Mouse (Mus musculus) gastrocnemius, postnatal 10 days (tissue): ENCODE measurements around the gene Vmn1r114. TPM values are rescaled to one million over a fixed set of nuclear protein-coding genes. Genes with fewer than 3 reads are reported as not detected.
"Not testable (repeated sequence)": the region's sequence is repeated elsewhere in the genome, so short reads cannot be mapped to it uniquely, and the experiment has no call there.

Experiments
- DNase-seq: peaks from one replicate; pipeline ENCODE4 v3.0.0; 2021; ENCODE audit warnings: mixed read lengths
- long read RNA-seq, 2 experiments: library from polyadenylated mRNA; stranded (forward); transcript quantifications; one replicate each; pipeline ENCODE4 v2.0.0; 2021
- total RNA-seq, 2 experiments: library from RNA; stranded (reverse); gene quantifications; 2 replicates each; pipeline ENCODE4 v1.2.3; 2021

The Vmn1r114 gene
- total RNA-seq = not detected
- long read RNA-seq, experiment 1 = 0 reads
- long read RNA-seq, experiment 2 = 0 reads

DNA sequence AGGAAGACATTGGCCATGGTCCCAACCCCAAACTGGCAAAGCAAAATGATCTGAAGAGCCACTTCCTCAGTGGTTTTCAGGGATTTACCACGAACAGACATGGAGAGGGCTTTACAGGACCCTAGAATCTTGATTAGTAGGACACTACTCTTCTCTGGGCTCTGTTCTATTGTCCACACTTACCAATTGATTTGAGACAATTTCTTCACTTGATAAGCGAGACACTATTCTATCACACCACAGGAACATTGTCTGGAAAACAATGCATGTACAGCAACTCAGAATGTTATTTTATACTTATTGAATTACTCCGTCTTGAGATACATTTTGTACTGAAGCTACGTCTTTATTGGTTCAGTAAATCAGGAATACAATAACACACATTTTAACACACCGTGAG is at the start of gene Vmn1r114:
TSS of gene Vmn1r114 (minus strand) at position 101 of the 400 bp plus-strand sequence.
- DNase-seq = not testable (repeated sequence)

- not testable (repeated sequence) for DNase-seq
These were observed 32.9 kb upstream of the Vmn1r114 start, which contains the start of gene Vmn1r115 for GRCm38 (mm10) chr7:20844885-20845284. Gene Vmn1r115, minus strand, starts transcription at chr7:20844985.

GRCm38 (mm10) chr7:20786985-20787384 is 25.0 kb downstream of the Vmn1r114 start, which contains the start of gene Vmn1r113:
Gene Vmn1r113, plus strand, starts transcription at chr7:20787285.
- DNase-seq = not testable (repeated sequence)

DNA sequence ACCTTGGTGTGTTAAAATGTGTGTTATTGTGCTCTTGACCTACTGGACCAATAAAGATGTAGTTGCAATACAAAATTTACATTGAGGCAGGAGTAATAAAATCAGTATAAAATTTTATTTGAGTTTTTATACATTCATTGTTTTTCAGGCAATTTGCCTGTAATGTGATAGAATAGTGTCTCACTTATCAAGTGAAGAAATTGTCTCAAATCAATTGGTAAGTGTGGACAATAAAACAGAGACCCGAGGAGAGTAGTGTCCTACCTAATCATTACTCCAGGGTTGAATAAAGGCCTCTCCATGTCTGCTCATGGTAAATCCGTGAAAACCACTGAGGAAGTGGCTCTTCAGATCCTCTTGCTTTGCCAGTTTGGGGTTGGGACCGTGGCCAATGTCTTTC is 41.1 kb downstream of the Vmn1r114 start, which contains the start of gene Vmn1r112:
TSS of gene Vmn1r112 (plus strand) at position 301 of the 400 bp plus-strand sequence.
- DNase-seq = not testable (repeated sequence)

Other genes with a start within 250 kb of the Vmn1r114 start
- gene Gm4141, start 235.9 kb downstream of the Vmn1r114 start, total RNA-seq = not detected
- not detected for gene Gm4513, start 213.2 kb downstream of the Vmn1r114 start, total RNA-seq
- gene Vmn1r107, start 143.3 kb downstream of the Vmn1r114 start, total RNA-seq = not detected
- not detected for gene Vmn1r111, start 109.0 kb downstream of the Vmn1r114 start, total RNA-seq
- gene Gm10668, start 81.6 kb downstream of the Vmn1r114 start, total RNA-seq = not detected
- gene Vmn1r112, start 41.0 kb downstream of the Vmn1r114 start, total RNA-seq = not detected
- gene Vmn1r113, start 24.9 kb downstream of the Vmn1r114 start, total RNA-seq = not detected
- not detected for gene Vmn1r115, start 32.8 kb upstream of the Vmn1r114 start, total RNA-seq
- not detected for gene Vmn1r116, start 60.1 kb upstream of the Vmn1r114 start, total RNA-seq
- gene Vmn1r117, start 71.9 kb upstream of the Vmn1r114 start, total RNA-seq = not detected
- not detected for gene Vmn1r118, start 100.2 kb upstream of the Vmn1r114 start, total RNA-seq
- not detected for gene Vmn1r119, start 200.3 kb upstream of the Vmn1r114 start, total RNA-seq
- gene Vmn1r120, start 241.6 kb upstream of the Vmn1r114 start, total RNA-seq = not detected